Mouse (Mus musculus): ENCODE data around the gene Crygn. TPM values are rescaled to one million over a fixed set of nuclear protein-coding genes. Genes with fewer than 3 reads are reported as not detected.

The Crygn gene
- polyA plus RNA-seq, 1 experiment from 2014 or later, result 7.1 TPM

GRCm38 (mm10) chr5:24750321-24751304, 7.2 kb downstream of the Crygn start:
- H3K4me1 ChIP-seq (replicated peaks; ENCODE audit: insufficient read depth, low read length), result peaks cover 38% of the 10 kb centered on the region
- H3K36me3 ChIP-seq (ENCODE audit: insufficient read depth, low read length), result no peaks in the 10 kb centered on the region
- H3K9me3 ChIP-seq (replicated peaks; ENCODE audit: low read length), result no peaks in the 10 kb centered on the region
- 1% methylated on average over 58 of the region's 59 CpGs for WGBS
- peak overlapping the region; percentile 97 for H3K27ac ChIP-seq
- peak; percentile 97 for DNase-seq (ENCODE audit: low spot score)
- ATAC-seq (replicated peaks; ENCODE audit: low FRiP score, low read depth), result peak; percentile 66
- peak overlapping the region; percentile 43 for H3K4me3 ChIP-seq (replicated peaks; ENCODE audit: low read depth, low read length)
- peak; percentile 88 for TF ChIP-seq CTCF (IDR thresholded peaks at IDR 0.05; ENCODE audit: low read depth)
- peak overlapping the region; percentile 83 for H3K4me2 ChIP-seq (ENCODE audit: low read length)
- no peaks in the 10 kb centered on the region for H3K27me3 ChIP-seq (ENCODE audit: insufficient read depth, low read length)
- peak overlapping the region; percentile 86 for H3K9ac ChIP-seq (ENCODE audit: low read depth, low read length)

GRCm38 (mm10) chr5:24749731-24750130, 8.1 kb downstream of the Crygn start:
- TF ChIP-seq CTCF (IDR thresholded peaks at IDR 0.05; ENCODE audit: low read depth), result no peak
- no peak for DNase-seq (ENCODE audit: low spot score)
- no peak for ATAC-seq (replicated peaks; ENCODE audit: low FRiP score, low read depth)
- Histone ChIP-seq H3K4me2 (ENCODE audit: low read length) (peak overlapping the region; percentile 83), H3K9ac (ENCODE audit: low read depth, low read length) (0 out of 2 replicates have a peak overlapping the region, but pooled peaks have one; percentile 46), H3K4me1 (replicated peaks; ENCODE audit: insufficient read depth, low read length) (peaks cover 33% of the 10 kb centered on the region), H3K4me3 (replicated peaks; ENCODE audit: low read depth, low read length) (no peak overlapping the region), H3K9me3 (replicated peaks; ENCODE audit: low read length) (no peaks in the 10 kb centered on the region), H3K36me3 (ENCODE audit: insufficient read depth, low read length) (no peaks in the 10 kb centered on the region), H3K27me3 (ENCODE audit: insufficient read depth, low read length) (no peaks in the 10 kb centered on the region), H3K27ac (peak overlapping the region; percentile 97)
- WGBS, result 48% methylated on average over 5 of the region's 5 CpGs

GRCm38 (mm10) chr5:24747533-24747932, 10.3 kb downstream of the Crygn start:
- no peaks in the 10 kb centered on the region for H3K9me3 ChIP-seq (replicated peaks; ENCODE audit: low read length)
- peaks cover 27% of the 10 kb centered on the region for H3K4me1 ChIP-seq (replicated peaks; ENCODE audit: insufficient read depth, low read length)
- WGBS, result 16% methylated on average over 6 of the region's 6 CpGs
- H3K4me3 ChIP-seq (replicated peaks; ENCODE audit: low read depth, low read length), result no peak overlapping the region
- no peak for ATAC-seq (replicated peaks; ENCODE audit: low FRiP score, low read depth)
- H3K4me2 ChIP-seq (ENCODE audit: low read length), result no peak overlapping the region
- H3K27me3 ChIP-seq (ENCODE audit: insufficient read depth, low read length), result no peaks in the 10 kb centered on the region
- peak overlapping the region; percentile 80 for H3K27ac ChIP-seq
- H3K9ac ChIP-seq (ENCODE audit: low read depth, low read length), result 0 out of 2 replicates have a peak overlapping the region, but pooled peaks have one; percentile 0
- TF ChIP-seq CTCF (IDR thresholded peaks at IDR 0.05; ENCODE audit: low read depth), result no peak
- no peak for DNase-seq (ENCODE audit: low spot score)
- no peaks in the 10 kb centered on the region for H3K36me3 ChIP-seq (ENCODE audit: insufficient read depth, low read length)

GRCm38 (mm10) chr5:24743956-24744355, 13.9 kb downstream of the Crygn start:
- Histone ChIP-seq H3K36me3 (ENCODE audit: insufficient read depth, low read length) (no peaks in the 10 kb centered on the region), H3K4me3 (replicated peaks; ENCODE audit: low read depth, low read length) (no peak overlapping the region), H3K4me1 (replicated peaks; ENCODE audit: insufficient read depth, low read length) (0 out of 2 replicates have a peak, but pooled peaks cover 11% of the 10 kb centered on the region), H3K27ac (no peak overlapping the region), H3K9me3 (replicated peaks; ENCODE audit: low read length) (no peaks in the 10 kb centered on the region), H3K4me2 (ENCODE audit: low read length) (no peak overlapping the region), H3K27me3 (ENCODE audit: insufficient read depth, low read length) (no peaks in the 10 kb centered on the region), H3K9ac (ENCODE audit: low read depth, low read length) (no peak overlapping the region)
- ATAC-seq (replicated peaks; ENCODE audit: low FRiP score, low read depth) (no peak), DNase-seq (ENCODE audit: low spot score) (no peak)
- WGBS, result 75% methylated on average over 10 of the region's 10 CpGs
- no peak for TF ChIP-seq CTCF (IDR thresholded peaks at IDR 0.05; ENCODE audit: low read depth)

- Histone ChIP-seq H3K9me3 (replicated peaks; ENCODE audit: low read length) (no peaks in the 10 kb centered on the region), H3K4me1 (replicated peaks; ENCODE audit: insufficient read depth, low read length) (0 out of 2 replicates have a peak, but pooled peaks cover 3% of the 10 kb centered on the region), H3K36me3 (ENCODE audit: insufficient read depth, low read length) (no peaks in the 10 kb centered on the region), H3K9ac (ENCODE audit: low read depth, low read length) (no peak overlapping the region), H3K27me3 (ENCODE audit: insufficient read depth, low read length) (no peaks in the 10 kb centered on the region), H3K4me3 (replicated peaks; ENCODE audit: low read depth, low read length) (no peak overlapping the region), H3K27ac (no peak overlapping the region), H3K4me2 (ENCODE audit: low read length) (no peak overlapping the region)
- ATAC-seq (replicated peaks; ENCODE audit: low FRiP score, low read depth), result 0 out of 2 replicates have a peak, but pooled peaks have one; percentile 44
- 58% methylated on average over 15 of the region's 15 CpGs for WGBS
- DNase-seq (ENCODE audit: low spot score), result peak; percentile 54
- TF ChIP-seq CTCF (IDR thresholded peaks at IDR 0.05; ENCODE audit: low read depth), result no peak
Observed at GRCm38 (mm10) chr5:24741172-24741885, 16.5 kb downstream of the Crygn start.

- Histone ChIP-seq H3K9ac (ENCODE audit: low read depth, low read length) (no peak overlapping the region), H3K9me3 (replicated peaks; ENCODE audit: low read length) (no peaks in the 10 kb centered on the region), H3K36me3 (ENCODE audit: insufficient read depth, low read length) (no peaks in the 10 kb centered on the region), H3K27me3 (ENCODE audit: insufficient read depth, low read length) (no peaks in the 10 kb centered on the region), H3K4me1 (replicated peaks; ENCODE audit: insufficient read depth, low read length) (0 out of 2 replicates have a peak, but pooled peaks cover 3% of the 10 kb centered on the region), H3K4me2 (ENCODE audit: low read length) (no peak overlapping the region), H3K27ac (peak overlapping the region; percentile 77), H3K4me3 (replicated peaks; ENCODE audit: low read depth, low read length) (no peak overlapping the region)
- peak; percentile 72 for DNase-seq (ENCODE audit: low spot score)
- no peak for TF ChIP-seq CTCF (IDR thresholded peaks at IDR 0.05; ENCODE audit: low read depth)
- peak; percentile 37; the same call in 1 of the 2 replicates for ATAC-seq (replicated peaks; ENCODE audit: low FRiP score, low read depth)
- WGBS, result 46% methylated on average over 15 of the region's 15 CpGs
Observed at GRCm38 (mm10) chr5:24739141-24739753, 18.6 kb downstream of the Crygn start.

Measured in kidney, postnatal 0 days (tissue).